Mouse (Mus musculus) kidney, adult 2 months (tissue): ENCODE results near the gene Mllt1. TPM values are rescaled to one million over a fixed set of nuclear protein-coding genes. Genes with fewer than 3 reads are reported as not detected.

Experiments used
- DNase-seq: peaks from one replicate; pipeline ENCODE4 v3.0.0; 2021
- H3K27ac ChIP-seq: fragments of 200-500 bp; 2 replicates; pipeline ENCODE4 v1.5.1; 2012; ENCODE audit warnings: low read depth, low read length, control low read depth, inconsistent platforms; ENCODE audit not compliant: insufficient read depth
- H3K27me3 ChIP-seq: fragments of 200-500 bp; replicated peaks from 2 replicates; pipeline ENCODE4 v1.6.1; 2012; ENCODE audit warnings: mild to moderate bottlenecking, moderate library complexity, low read length, inconsistent platforms; ENCODE audit not compliant: control insufficient read depth, insufficient read depth
- H3K36me3 ChIP-seq: fragments of 200-500 bp; 2 replicates; pipeline ENCODE4 v1.6.1; 2012; ENCODE audit warnings: mild to moderate bottlenecking, moderate library complexity, low read length, inconsistent platforms; ENCODE audit not compliant: control insufficient read depth, insufficient read depth
- H3K4me1 ChIP-seq: fragments of 200-500 bp; 2 replicates; pipeline ENCODE4 v1.6.1; 2011; ENCODE audit warnings: low read length; ENCODE audit not compliant: control insufficient read depth, insufficient read depth
- H3K4me3 ChIP-seq: fragments of 200-500 bp; 2 replicates; pipeline ENCODE4 v1.5.1; 2011; ENCODE audit warnings: mild to moderate bottlenecking, low read depth, low read length, control low read depth; ENCODE audit not compliant: insufficient read depth
- CTCF ChIP-seq: fragments of 200-500 bp; conservative IDR thresholded peaks from 2 replicates; pipeline ENCODE4 v1.5.1; 2011; ENCODE audit warnings: low read depth, mild to moderate bottlenecking, control low read depth, low read length, moderate library complexity, mixed read lengths; ENCODE audit not compliant: insufficient read depth, insufficient read length
- POLR2A ChIP-seq: fragments of 200-500 bp; IDR thresholded peaks from one replicate; pipeline ENCODE4 v1.6.1; 2011; ENCODE audit warnings: low read depth, low read length, control low read depth
- WGBS: fragments of 180-500 bp; shearing (Covaris S2); methylation state at CpG from one replicate; pipeline ENCODE4 v1.1.7; 2018; 5-methylcytosine and 5-hydroxymethylcytosine counted together
- polyA plus RNA-seq: library from polyadenylated mRNA; depleted of rRNA; stranded (reverse); fragments of >200 nt; gene quantifications from 2 replicates; pipeline ENCODE4 v1.2.3, GENCODE M21; 2012; rRNA removed

The Mllt1 gene
- polyA plus RNA-seq, 1 experiment = 30.1 TPM

DNA sequence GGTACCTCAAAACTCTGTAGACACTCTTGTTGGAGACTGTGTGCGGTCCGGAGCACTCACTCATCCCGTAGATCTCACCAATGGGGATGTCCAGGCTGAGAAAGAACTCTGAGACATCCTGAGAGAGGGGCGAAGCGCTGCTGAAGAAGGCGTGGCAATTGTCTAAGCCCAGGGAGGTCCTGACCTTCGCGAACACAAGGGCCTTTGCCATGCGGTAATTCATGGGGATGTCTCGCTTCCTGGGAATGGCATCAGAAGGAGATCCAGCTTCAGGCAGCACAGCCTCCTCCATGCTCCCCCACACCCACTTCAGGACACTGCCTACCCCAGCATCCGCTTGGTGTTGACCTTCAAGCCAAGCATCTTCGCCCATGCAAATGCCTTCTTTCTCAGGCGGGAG lies 85.5 kb downstream of the Mllt1 start:
- H3K36me3 ChIP-seq = no peaks in the 10 kb centered on the region
- no peaks in the 10 kb centered on the region for H3K27me3 ChIP-seq
- no peak for DNase-seq
- no peaks in the 10 kb centered on the region for H3K4me1 ChIP-seq
- TF ChIP-seq POLR2A (no peak), CTCF (no peak)
- no peak overlapping the region for H3K27ac ChIP-seq
- 77% methylated on average over 13 of the region's 13 CpGs for WGBS
- H3K4me3 ChIP-seq = no peak overlapping the region

DNA sequence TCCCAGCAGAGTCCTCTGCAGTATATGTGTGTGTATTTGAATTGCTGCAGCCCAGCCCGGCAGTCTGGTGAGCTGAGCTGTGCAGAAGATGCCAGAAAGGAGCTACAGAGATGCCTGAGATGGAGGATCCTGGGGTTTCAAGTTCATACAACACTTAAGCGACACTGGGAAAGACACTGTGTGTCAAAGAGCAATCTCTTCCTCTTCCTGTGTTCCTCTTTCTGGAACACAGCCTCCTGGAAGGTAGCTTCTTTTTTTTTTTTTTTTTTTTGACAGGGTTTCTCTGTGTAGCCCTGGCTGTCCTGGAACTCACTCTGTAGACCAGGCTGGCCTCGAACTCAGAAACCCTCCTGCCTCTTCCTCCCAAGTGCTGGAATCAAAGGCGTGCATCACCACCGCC lies 86.4 kb downstream of the Mllt1 start:
- H3K27me3 ChIP-seq = no peaks in the 10 kb centered on the region
- no peak for DNase-seq
- TF ChIP-seq CTCF = no peak
- TF ChIP-seq POLR2A = no peak
- H3K36me3 ChIP-seq = no peaks in the 10 kb centered on the region
- no peak overlapping the region for H3K4me3 ChIP-seq
- no peaks in the 10 kb centered on the region for H3K4me1 ChIP-seq
- WGBS = 80% methylated on average over 5 of the region's 5 CpGs
- no peak overlapping the region for H3K27ac ChIP-seq

DNA sequence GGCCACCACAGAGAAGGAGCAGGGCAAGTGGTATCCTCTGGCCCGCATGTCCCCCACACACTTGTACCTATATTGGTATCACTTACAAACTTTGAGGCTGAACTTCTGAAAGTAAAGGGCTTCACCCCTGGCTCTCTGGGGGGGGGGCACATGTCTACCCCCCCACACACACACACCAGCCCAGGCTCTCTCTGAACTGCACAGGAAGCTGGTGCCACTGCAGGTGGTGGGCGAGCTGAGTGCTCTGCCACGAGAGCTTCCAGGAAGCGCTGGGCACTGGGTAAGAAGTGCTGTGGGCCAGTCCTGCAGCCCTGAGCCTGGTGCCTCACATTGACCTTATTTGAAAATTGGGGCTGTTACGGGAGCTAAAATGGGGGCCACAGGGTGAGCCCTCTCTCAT lies 91.5 kb downstream of the Mllt1 start:
- WGBS = 88% methylated on average over 5 of the region's 5 CpGs
- TF ChIP-seq POLR2A (no peak), CTCF (no peak)

More for the DNA sequence above, 91.5 kb downstream of the Mllt1 start:
- Histone ChIP-seq H3K4me1 (no peaks in the 10 kb centered on the region), H3K36me3 (no peaks in the 10 kb centered on the region), H3K27ac (no peak overlapping the region), H3K27me3 (no peaks in the 10 kb centered on the region), H3K4me3 (no peak overlapping the region)
- no peak for DNase-seq

Other genes with a start within 250 kb of the Mllt1 start
- 897 and 907 TPM in 2 replicates for gene Ndufa11, start 217.6 kb downstream of the Mllt1 start, polyA plus RNA-seq
- gene Vmac, start 217.4 kb downstream of the Mllt1 start, polyA plus RNA-seq = 32.8 and 33.0 TPM in 2 replicates
- 19.2 and 27.1 TPM in 2 replicates for gene Nrtn, start 177.9 kb downstream of the Mllt1 start, polyA plus RNA-seq
- 43.6 and 55.2 TPM in 2 replicates for gene Dus3l, start 170.7 kb downstream of the Mllt1 start, polyA plus RNA-seq
- 1.9 and 2.3 TPM in 2 replicates for gene Prr22, start 165.2 kb downstream of the Mllt1 start, polyA plus RNA-seq
- gene Rfx2, start 104.4 kb downstream of the Mllt1 start, polyA plus RNA-seq = 4.8 and 6.2 TPM in 2 replicates
- 0.05 TPM in 2 replicates for gene Acsbg2, start 61.0 kb downstream of the Mllt1 start, polyA plus RNA-seq
- 0.03 and 0.07 TPM in 2 replicates for gene 1700061G19Rik, start 59.9 kb downstream of the Mllt1 start, polyA plus RNA-seq
- gene Acer1, start 46.7 kb upstream of the Mllt1 start, polyA plus RNA-seq = not detected in 2 replicates
- gene Clpp, start 54.9 kb upstream of the Mllt1 start, polyA plus RNA-seq = 245 and 276 TPM in 2 replicates
- gene Alkbh7, start 61.9 kb upstream of the Mllt1 start, polyA plus RNA-seq = 54.4 and 59.2 TPM in 2 replicates
- not detected in 2 replicates for gene Pspn, start 64.6 kb upstream of the Mllt1 start, polyA plus RNA-seq
- gene Gtf2f1, start 75.9 kb upstream of the Mllt1 start, polyA plus RNA-seq = 22.0 and 25.1 TPM in 2 replicates
- 0.11 and 0.15 TPM in 2 replicates for gene Gm17949, start 76.1 kb upstream of the Mllt1 start, polyA plus RNA-seq
- gene Khsrp, start 96.1 kb upstream of the Mllt1 start, polyA plus RNA-seq = 49.7 and 51.1 TPM in 2 replicates
- 0.13 TPM in 1 of 2 replicates, not detected in the other for gene Slc25a41, start 106.2 kb upstream of the Mllt1 start, polyA plus RNA-seq
- gene Crb3, start 123.7 kb upstream of the Mllt1 start, polyA plus RNA-seq = 110 and 124 TPM in 2 replicates
- 121 and 124 TPM in 2 replicates for gene Slc25a23, start 124.4 kb upstream of the Mllt1 start, polyA plus RNA-seq
- 2.0 and 4.9 TPM in 2 replicates for gene Dennd1c, start 143.1 kb upstream of the Mllt1 start, polyA plus RNA-seq
- gene Tubb4a, start 152.4 kb upstream of the Mllt1 start, polyA plus RNA-seq = 2.1 and 2.9 TPM in 2 replicates
- 1.6 and 2.5 TPM in 2 replicates for gene Tnfsf9, start 169.9 kb upstream of the Mllt1 start, polyA plus RNA-seq
- 0.13 TPM in 1 of 2 replicates, not detected in the other for gene Cd70, start 214.4 kb upstream of the Mllt1 start, polyA plus RNA-seq